Mouse (Mus musculus) right cerebral cortex, postnatal 14 days (tissue): ENCODE data around the gene 1700018B08Rik.

ENCODE experiments used
- DNase-seq: peaks from one replicate; pipeline ENCODE4 v3.0.0; 2022

Gene 1700018B08Rik

DNA sequence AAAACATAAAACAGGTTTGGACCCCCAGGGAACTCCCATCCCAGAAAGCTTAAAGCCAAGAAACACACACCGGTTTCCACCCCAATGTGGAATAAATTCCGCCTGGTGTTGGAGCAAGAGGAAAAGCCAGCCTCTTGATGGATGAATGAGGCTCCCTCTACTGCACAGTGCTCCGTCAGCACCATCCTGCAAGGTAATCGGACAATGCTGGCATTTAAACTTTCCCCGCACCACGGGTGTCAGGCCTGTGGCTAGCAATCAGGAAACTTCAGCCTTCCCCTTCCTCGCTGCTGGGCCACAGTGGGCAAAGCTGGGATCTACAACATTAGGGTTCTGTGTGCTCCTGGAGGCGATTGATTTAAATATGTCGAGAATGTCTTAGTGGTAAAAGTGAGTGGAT is 52.5 kb downstream of the 1700018B08Rik start:
- no peak for DNase-seq

- no peak for DNase-seq
Observed at GRCm38 (mm10) chr8:121484072-121484782, 59.9 kb downstream of the 1700018B08Rik start.
